Mouse (Mus musculus): ENCODE results near the gene Dusp22. TPM values are rescaled to one million over a fixed set of nuclear protein-coding genes. Genes with fewer than 3 reads are reported as not detected.
A peak's percentile ranks its signal among the peaks of the same experiment; 100 is the strongest.

The Dusp22 gene
- total and polyA plus RNA-seq, 2 experiments from 2014 or later = 23.5 to 29.3 TPM

DNA sequence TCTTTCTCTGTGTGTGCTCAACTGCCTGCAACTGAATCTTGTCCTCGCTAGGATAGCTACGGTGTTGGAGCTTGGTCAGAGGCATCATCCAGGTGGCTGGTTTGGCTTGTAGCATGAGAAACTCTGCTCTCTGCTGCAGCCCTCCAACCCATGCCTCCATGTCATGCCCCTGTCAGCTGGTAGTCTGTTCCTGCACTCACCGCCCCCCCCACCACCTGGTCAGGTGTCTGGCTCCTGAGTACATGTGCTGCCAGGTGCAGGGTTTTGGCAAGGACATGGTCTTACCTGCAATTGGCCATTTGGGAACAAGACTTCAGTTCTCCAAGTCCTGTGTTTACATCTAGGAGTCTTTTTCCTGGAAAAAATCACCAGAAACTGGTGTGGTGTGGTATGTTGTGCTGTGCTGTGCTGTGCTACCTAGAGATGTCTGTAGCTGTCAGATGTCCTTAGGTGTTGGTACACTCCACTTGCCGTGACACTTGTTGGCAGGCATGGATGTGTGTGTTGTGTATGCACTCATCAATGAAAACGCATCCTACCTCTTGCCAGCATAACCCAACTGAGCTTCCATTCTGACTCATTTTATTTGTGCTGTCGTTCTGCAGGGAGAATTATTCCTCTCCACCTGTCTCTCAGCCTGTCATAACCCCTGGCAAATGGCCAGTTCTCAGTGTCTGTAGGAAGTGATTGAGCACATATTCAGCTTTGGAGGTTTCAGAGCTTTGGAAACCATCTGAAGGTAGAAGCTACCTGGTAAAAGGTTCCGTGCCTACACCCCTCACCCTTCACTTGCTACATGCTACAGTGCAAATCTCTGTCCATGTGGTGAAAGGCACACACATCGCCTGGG, 44.7 kb downstream of the Dusp22 start:
- no peak overlapping the region for H3K4me3 ChIP-seq (ENCODE audit: low read depth, low read length)
- ATAC-seq (ENCODE audit: low FRiP score) (no peak), DNase-seq (ENCODE audit: low spot score) (peak; percentile 38)
- TF ChIP-seq CTCF (IDR thresholded peaks at IDR 0.05) = no peak
- H3K9ac ChIP-seq (replicated peaks; ENCODE audit: low read length, poor library complexity, severe bottlenecking) = no peak overlapping the region
- no peaks in the 10 kb centered on the region for H3K9me3 ChIP-seq (ENCODE audit: low read length)
- H3K27ac ChIP-seq (ENCODE audit: low read depth, low read length) = no peak overlapping the region
- H3K36me3 ChIP-seq (ENCODE audit: insufficient read depth, low read length) = peaks cover 23% of the 10 kb centered on the region; the same call in 1 of the 2 replicates
- H3K4me2 ChIP-seq (ENCODE audit: low read depth, low read length, poor library complexity, severe bottlenecking) = no peak overlapping the region
- WGBS = 86% methylated on average over 8 of the region's 8 CpGs
- no peaks in the 10 kb centered on the region for H3K4me1 ChIP-seq (ENCODE audit: insufficient read depth, low read length)
- no peaks in the 10 kb centered on the region for H3K27me3 ChIP-seq (ENCODE audit: insufficient read depth, low read length)

DNA sequence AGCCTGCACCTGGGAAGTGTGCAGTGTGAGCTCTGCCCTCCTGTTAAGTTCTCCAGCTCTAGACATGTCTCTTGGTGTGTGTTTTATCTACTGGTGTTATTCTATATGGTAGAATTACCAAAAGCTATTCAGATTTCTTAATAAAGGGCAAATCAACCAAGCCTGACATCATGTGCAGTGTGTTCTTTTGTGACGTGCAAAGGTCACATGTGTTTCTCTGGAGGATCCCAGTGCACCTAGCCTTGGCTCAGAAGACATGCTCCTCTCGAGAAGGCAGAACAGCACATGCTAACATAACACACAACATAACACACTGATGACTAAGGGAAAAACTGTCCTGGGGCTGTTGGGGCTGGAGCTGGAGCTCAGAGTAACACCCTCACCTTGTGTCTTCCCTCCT, 51.3 kb downstream of the Dusp22 start:
- WGBS = 82% methylated on average over 2 of the region's 2 CpGs
- DNase-seq (ENCODE audit: low spot score) = no peak
- H3K36me3 ChIP-seq (ENCODE audit: insufficient read depth, low read length) = peaks cover 25% of the 10 kb centered on the region; the same call in 1 of the 2 replicates

DNA sequence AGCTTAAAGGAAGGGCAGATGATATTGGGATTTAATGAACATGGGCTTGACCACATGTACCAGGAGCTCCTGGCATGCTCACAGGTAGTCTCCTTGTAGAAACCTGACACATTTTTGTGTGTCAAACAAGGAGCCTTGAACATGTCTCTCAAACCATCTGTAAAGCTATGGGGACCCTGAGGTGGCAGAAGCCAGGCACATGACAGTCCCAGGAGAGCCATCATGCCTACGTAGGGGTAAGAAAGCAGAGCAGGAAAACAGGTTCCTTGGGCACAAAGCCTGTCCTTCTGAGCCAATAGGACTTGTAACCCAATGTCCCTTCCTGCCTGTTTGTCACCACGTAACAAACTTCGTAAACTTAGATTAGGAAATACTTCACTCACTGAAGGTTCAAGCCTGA, 51.9 kb downstream of the Dusp22 start:
- Histone ChIP-seq H3K27ac (ENCODE audit: low read depth, low read length) (no peak overlapping the region), H3K4me2 (ENCODE audit: low read depth, low read length, poor library complexity, severe bottlenecking) (no peak overlapping the region), H3K4me1 (ENCODE audit: insufficient read depth, low read length) (no peaks in the 10 kb centered on the region), H3K4me3 (ENCODE audit: low read depth, low read length) (no peak overlapping the region), H3K36me3 (ENCODE audit: insufficient read depth, low read length) (peaks cover 23% of the 10 kb centered on the region; the same call in 1 of the 2 replicates), H3K9ac (replicated peaks; ENCODE audit: low read length, poor library complexity, severe bottlenecking) (no peak overlapping the region), H3K9me3 (ENCODE audit: low read length) (no peaks in the 10 kb centered on the region), H3K27me3 (ENCODE audit: insufficient read depth, low read length) (no peaks in the 10 kb centered on the region)
- TF ChIP-seq CTCF (IDR thresholded peaks at IDR 0.05) = no peak
- 98% methylated on average over 3 of the region's 3 CpGs for WGBS
- DNase-seq (ENCODE audit: low spot score) (no peak), ATAC-seq (ENCODE audit: low FRiP score) (no peak)

More for the DNA sequence above, 51.3 kb downstream of the Dusp22 start:
- no peaks in the 10 kb centered on the region for H3K27me3 ChIP-seq (ENCODE audit: insufficient read depth, low read length)
- no peaks in the 10 kb centered on the region for H3K4me1 ChIP-seq (ENCODE audit: insufficient read depth, low read length)
- H3K27ac ChIP-seq (ENCODE audit: low read depth, low read length) = no peak overlapping the region
- H3K9me3 ChIP-seq (ENCODE audit: low read length) = no peaks in the 10 kb centered on the region
- no peak for TF ChIP-seq CTCF (IDR thresholded peaks at IDR 0.05)
- no peak for ATAC-seq (ENCODE audit: low FRiP score)
- no peak overlapping the region for H3K4me3 ChIP-seq (ENCODE audit: low read depth, low read length)
- H3K4me2 ChIP-seq (ENCODE audit: low read depth, low read length, poor library complexity, severe bottlenecking) = no peak overlapping the region
- no peak overlapping the region for H3K9ac ChIP-seq (replicated peaks; ENCODE audit: low read length, poor library complexity, severe bottlenecking)

DNA sequence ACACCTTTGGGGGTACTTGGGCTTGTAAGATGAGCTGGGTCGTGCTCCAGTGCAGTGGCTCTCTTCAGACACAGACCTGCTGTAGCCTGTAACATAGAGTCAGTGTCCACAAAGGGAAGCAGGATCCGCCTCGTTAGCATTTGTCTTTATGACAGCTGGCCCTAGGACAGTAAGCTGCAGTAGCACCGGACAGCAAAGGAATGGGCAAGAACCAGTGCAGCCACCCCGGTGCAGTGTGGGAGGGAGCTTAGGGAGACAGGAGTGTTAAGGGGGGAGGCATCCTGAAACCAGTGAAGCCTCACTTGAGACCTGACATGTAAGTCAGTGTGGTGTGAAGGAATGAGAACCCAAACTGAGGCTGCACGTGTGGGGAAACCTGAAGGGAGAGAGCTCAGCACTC, 52.5 kb downstream of the Dusp22 start:
- Histone ChIP-seq H3K4me3 (ENCODE audit: low read depth, low read length) (no peak overlapping the region), H3K4me2 (ENCODE audit: low read depth, low read length, poor library complexity, severe bottlenecking) (no peak overlapping the region), H3K36me3 (ENCODE audit: insufficient read depth, low read length) (peaks cover 23% of the 10 kb centered on the region; the same call in 1 of the 2 replicates), H3K9ac (replicated peaks; ENCODE audit: low read length, poor library complexity, severe bottlenecking) (no peak overlapping the region), H3K4me1 (ENCODE audit: insufficient read depth, low read length) (no peaks in the 10 kb centered on the region), H3K27me3 (ENCODE audit: insufficient read depth, low read length) (no peaks in the 10 kb centered on the region), H3K27ac (ENCODE audit: low read depth, low read length) (no peak overlapping the region), H3K9me3 (ENCODE audit: low read length) (no peaks in the 10 kb centered on the region)
- no peak for DNase-seq (ENCODE audit: low spot score)
- no peak for TF ChIP-seq CTCF (IDR thresholded peaks at IDR 0.05)
- 84% methylated on average over 6 of the region's 6 CpGs for WGBS
- ATAC-seq (ENCODE audit: low FRiP score) = peak; percentile 32; the same call in 1 of the 2 replicates

DNA sequence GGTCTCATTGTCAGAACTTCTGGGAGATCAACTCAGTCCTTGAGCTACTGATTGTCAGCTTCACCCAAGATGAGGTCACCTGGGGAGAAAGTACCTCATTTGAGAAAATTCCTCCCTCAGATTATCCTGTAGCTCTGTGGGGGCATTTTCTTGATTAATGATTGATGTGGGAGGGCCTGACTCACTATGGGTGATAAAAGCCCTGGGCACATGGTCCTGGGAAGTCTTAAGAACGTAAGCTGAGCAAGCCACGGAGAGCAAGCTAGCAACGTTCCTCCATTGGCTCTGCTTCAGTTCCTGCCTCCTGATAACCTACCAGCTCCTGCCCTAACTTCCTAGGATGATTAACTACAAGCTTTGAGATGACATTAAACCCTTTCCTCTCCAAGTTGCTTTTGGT, 53.8 kb downstream of the Dusp22 start:
- Histone ChIP-seq H3K4me3 (ENCODE audit: low read depth, low read length) (no peak overlapping the region), H3K9me3 (ENCODE audit: low read length) (no peaks in the 10 kb centered on the region), H3K9ac (replicated peaks; ENCODE audit: low read length, poor library complexity, severe bottlenecking) (no peak overlapping the region), H3K4me1 (ENCODE audit: insufficient read depth, low read length) (no peaks in the 10 kb centered on the region), H3K4me2 (ENCODE audit: low read depth, low read length, poor library complexity, severe bottlenecking) (no peak overlapping the region), H3K27ac (ENCODE audit: low read depth, low read length) (no peak overlapping the region), H3K36me3 (ENCODE audit: insufficient read depth, low read length) (peaks cover 20% of the 10 kb centered on the region; the same call in 1 of the 2 replicates), H3K27me3 (ENCODE audit: insufficient read depth, low read length) (no peaks in the 10 kb centered on the region)
- ATAC-seq (ENCODE audit: low FRiP score) = no peak
- no peak for TF ChIP-seq CTCF (IDR thresholded peaks at IDR 0.05)
- no peak for DNase-seq (ENCODE audit: low spot score)
- 82% methylated on average over 3 of the region's 3 CpGs for WGBS

DNA sequence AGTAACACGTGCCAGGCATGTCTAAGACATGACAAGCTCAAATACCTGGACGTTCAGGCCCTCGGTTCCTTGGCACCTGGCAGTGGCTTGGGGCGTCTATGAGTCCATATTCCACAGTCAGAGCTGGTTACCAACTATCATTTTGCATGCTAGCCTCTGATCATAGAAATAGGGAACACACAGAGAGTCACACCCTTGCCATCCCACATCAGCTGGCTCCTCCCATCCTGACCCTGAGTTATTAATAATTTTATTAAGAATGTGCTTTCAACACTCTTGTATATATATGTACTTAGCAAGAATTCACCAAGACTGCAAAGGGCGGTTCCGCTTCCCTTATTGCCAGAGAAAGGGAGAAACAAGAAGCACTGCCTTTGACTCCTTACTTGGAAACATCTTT, 54.8 kb downstream of the Dusp22 start:
- Histone ChIP-seq H3K4me1 (ENCODE audit: insufficient read depth, low read length) (no peaks in the 10 kb centered on the region), H3K4me2 (ENCODE audit: low read depth, low read length, poor library complexity, severe bottlenecking) (no peak overlapping the region), H3K9me3 (ENCODE audit: low read length) (no peaks in the 10 kb centered on the region), H3K4me3 (ENCODE audit: low read depth, low read length) (no peak overlapping the region), H3K36me3 (ENCODE audit: insufficient read depth, low read length) (peaks cover 11% of the 10 kb centered on the region; the same call in 1 of the 2 replicates), H3K27me3 (ENCODE audit: insufficient read depth, low read length) (no peaks in the 10 kb centered on the region), H3K9ac (replicated peaks; ENCODE audit: low read length, poor library complexity, severe bottlenecking) (no peak overlapping the region), H3K27ac (ENCODE audit: low read depth, low read length) (no peak overlapping the region)
- DNase-seq (ENCODE audit: low spot score) = no peak
- no peak for ATAC-seq (ENCODE audit: low FRiP score)
- no peak for TF ChIP-seq CTCF (IDR thresholded peaks at IDR 0.05)
- 94% methylated on average over 6 of the region's 6 CpGs for WGBS

Data from midbrain, postnatal 0 days (tissue).